Mouse (Mus musculus) Patski (cell line): ENCODE measurements around the gene Lig1. TPM values are rescaled to one million over a fixed set of nuclear protein-coding genes. Genes with fewer than 3 reads are reported as not detected.
"Not testable (repeated sequence)": the region's sequence is repeated elsewhere in the genome, so short reads cannot be mapped to it uniquely, and the experiment has no call there.

Experiments
- ATAC-seq: fragments of 100-300 bp; one replicate; pipeline ENCODE4 v1.8.0; 2021
- CTCF ChIA-PET: fragments of 350-600 bp; sonication (Branson Sonifier 250); formaldehyde crosslinking; loops from one replicate; lab custom pipeline; 2022; ENCODE audit warnings: inconsistent platforms; lab: Charles Lee
- POLR2A ChIA-PET: fragments of 350-600 bp; sonication (Branson Sonifier 250); formaldehyde crosslinking; loops from one replicate; lab custom pipeline; 2022; ENCODE audit warnings: antibody characterized with exemption, inconsistent platforms; lab: Charles Lee
- DNase-seq: peaks from one replicate; pipeline ENCODE4 v3.0.0-alpha.2; 2011; ENCODE audit warnings: low read depth, low spot score
- H3K27me3 ChIP-seq: fragments of 371-371 bp; one replicate; pipeline ENCODE4 v1.5.1; 2021
- CTCF ChIP-seq: fragments of 100-300 bp; IDR thresholded peaks from one replicate; pipeline ENCODE4 v1.5.1; 2021
- in situ Hi-C: fragments of 300-500 bp; cut with MboI; formaldehyde crosslinking; loops from 3 replicates; pipeline ENCODE4 v1.11.1; 2018; ENCODE audit warnings: low pct_unique_long_range_greater_than_20kb, mixed read lengths
- polyA plus RNA-seq: library from polyadenylated mRNA; unstranded; gene quantifications from one replicate; pipeline ENCODE4 v1.2.3, GENCODE M21; 2021

The Lig1 gene
- 33.2 TPM for polyA plus RNA-seq

DNA sequence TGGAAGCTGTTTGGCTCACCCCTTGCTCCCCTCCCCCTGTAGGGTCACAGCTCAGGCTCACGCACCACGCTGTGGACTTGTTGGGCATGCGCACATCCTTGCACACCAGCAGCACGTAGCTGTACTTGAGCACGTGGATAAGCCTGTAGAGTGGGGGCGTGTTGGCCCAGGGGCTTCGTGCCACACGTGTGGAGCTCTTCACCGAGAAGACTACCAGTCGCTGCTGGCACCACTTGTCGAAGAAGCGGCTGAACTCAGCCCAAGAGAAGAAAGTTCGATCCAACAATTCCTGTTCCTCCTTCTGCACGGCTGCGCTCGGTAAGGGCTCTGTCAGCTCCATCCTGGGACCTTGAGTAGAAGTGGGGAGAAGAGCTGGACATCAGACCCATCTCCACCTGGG lies at the start of gene Lig1:
Lig1 (plus strand) TSS at position 203 of the 400 bp plus-strand sequence.
- ATAC-seq (no peak), DNase-seq (no peak)
- no peaks in the 10 kb centered on the region for H3K27me3 ChIP-seq
- ChIA-PET CTCF (interaction anchor here (3.1 kb wide), 1 partner anchor 11 kb away, joined by 12 read pairs; no protein-coding TSS in a partner anchor), POLR2A (interaction anchor here (1.6 kb wide), 1 partner anchor 10 kb away, joined by 6 read pairs; no protein-coding TSS in a partner anchor)
- in situ Hi-C loops: loop anchor here (10.0 kb wide), 1 partner anchor 222 kb away; the partner anchor contains the start of gene Mzf1
- TF ChIP-seq CTCF: no peak

DNA sequence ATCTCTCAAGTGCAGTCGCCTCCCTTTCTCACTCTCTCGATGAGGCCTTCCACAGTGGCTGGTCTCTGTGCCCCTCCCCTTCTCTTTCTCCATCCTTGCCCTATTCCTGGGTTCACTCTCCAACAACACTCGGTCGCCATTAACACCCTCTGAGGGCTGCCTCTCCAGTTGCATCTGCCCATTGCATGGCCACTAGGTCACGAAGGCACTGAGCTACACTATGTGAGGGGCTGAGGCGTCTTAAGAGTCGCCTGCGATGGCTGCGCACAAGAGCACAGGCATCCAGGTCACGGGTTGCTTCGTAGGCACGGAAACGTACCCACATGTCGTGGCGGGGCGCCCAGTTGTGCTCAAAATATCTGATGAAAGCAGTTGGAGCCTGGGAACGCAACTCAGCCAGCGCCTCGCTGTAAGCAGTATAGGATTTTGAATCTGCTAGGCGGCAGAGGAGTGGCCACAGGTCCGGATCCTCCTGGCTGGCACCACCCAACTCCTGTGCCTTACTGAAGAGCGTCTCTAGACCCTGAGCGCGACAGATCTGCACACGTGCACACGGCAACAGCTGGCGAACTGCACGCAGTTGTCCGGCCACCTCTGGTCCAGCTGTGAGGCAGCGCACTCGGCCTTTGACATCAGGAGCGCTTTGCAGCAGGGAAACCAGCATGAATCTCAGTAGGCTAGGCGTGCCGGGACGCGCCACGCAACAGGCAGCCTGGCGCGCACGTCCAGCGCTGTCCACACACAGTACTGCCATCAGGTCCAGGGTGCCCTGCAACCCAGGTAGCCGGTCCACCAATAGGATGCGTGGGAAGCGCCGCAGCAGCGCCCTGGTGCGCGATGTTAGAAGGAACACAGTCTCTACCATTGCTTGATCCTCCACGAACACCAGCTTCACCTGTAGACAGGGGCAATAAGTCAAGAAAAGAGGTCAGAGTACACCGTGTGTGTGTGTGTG lies 16.1 kb upstream of the Lig1 start:
- ChIA-PET CTCF (no interaction called here), POLR2A (no interaction called here)
- in situ Hi-C loops: no loop called here
- DNase-seq (no peak), ATAC-seq (no peak)
- TF ChIP-seq CTCF: no peak
- no peaks in the 10 kb centered on the region for H3K27me3 ChIP-seq

DNA sequence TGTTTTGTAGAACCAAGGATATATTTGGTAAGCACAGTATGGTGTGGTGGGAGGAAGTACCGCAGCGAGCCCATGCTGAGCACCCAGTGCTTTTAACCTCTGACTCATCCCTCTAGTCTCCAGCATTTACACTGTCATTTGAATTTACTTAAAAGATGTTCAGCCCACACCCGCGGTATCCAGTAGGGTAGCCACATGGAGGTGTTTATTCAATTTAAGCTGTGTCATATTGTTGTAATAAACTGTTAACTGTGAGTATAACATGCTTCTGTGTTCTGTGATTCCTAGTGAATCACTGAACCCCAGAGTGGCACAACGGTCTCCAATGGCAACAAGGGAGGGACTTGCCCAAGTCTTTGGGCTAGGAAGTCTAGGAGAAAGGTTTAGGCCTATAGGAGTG lies 13.2 kb upstream of the Lig1 start:
- no peaks in the 10 kb centered on the region for H3K27me3 ChIP-seq
- ChIA-PET CTCF (no interaction called here), POLR2A (no interaction called here)
- peak; percentile 46 for ATAC-seq
- no peak for TF ChIP-seq CTCF
- DNase-seq: no peak
- in situ Hi-C loops: no loop called here

DNA sequence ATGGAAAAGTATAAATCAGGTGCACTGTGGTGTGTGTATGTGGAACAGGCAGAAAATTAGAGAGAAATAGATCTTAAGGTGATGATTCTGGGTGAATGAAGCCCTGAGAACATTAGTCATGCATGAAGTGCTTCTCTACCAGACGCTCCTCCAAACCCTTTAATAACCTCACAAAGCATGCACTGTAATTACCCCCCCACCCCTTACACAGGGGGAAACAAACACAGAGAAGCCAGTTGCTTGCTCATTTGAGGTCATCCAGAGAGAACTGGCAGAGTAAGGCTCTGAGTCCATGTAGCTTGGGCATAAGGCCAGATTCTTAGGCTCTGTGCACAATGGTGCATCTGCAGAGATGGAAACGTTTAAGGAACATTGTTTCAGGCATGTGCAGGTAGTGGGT lies 12.7 kb upstream of the Lig1 start:
- no peaks in the 10 kb centered on the region for H3K27me3 ChIP-seq
- no peak for TF ChIP-seq CTCF
- in situ Hi-C loops: no loop called here
- ATAC-seq (peak; percentile 52), DNase-seq (peak; percentile 4)
- POLR2A ChIA-PET: no interaction called here
- CTCF ChIA-PET: no interaction called here

DNA sequence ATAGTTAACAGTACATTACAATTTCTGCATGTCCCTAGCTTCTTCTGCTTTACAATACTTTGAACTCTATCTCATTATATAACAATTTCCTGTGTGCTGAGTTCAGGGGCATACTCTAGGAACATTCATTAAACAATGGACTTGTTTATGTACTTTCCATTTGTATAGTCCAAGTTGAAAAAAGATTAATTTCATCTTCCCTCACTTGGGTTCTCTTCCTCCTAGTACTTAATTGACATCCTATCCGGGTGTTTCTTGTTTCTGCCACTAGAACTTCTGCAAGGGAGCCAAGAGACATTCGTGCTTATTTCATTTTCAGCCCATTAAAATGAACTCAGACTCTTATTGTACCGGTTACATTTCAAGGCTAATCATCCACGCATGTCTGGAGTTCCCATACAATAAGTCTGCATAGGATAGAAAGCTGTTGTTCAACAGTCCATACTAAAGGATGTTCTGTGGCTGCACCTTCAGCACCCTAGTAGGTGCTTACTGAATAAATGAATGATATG lies 8.3 kb upstream of the Lig1 start:
- in situ Hi-C loops: no loop called here
- ATAC-seq: no peak

DNA sequence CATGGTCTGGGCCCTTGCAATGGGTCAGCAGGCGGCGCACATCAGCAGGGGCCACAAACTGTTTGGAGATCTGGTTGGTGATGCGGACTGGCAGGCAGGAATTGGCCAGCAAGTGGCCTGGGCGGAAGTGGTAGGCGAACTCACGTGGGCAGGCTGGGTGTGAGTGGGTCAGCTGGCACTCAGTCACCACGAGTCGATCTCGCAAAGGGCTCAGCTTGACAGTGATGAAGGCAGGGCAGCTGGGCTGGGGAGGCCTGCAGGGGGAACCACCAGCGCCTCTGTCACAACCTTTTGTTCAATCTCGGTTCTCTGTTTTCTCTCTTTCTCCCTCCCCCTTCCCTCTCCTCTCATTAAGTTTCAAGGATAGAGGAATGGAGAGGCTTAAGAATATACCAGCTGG lies 7.7 kb upstream of the Lig1 start:
- CTCF ChIA-PET: no interaction called here
- no peak for TF ChIP-seq CTCF
- no peak for DNase-seq
- POLR2A ChIA-PET: no interaction called here
- no peaks in the 10 kb centered on the region for H3K27me3 ChIP-seq
- in situ Hi-C loops: no loop called here
- no peak for ATAC-seq

More for the DNA sequence above, 8.3 kb upstream of the Lig1 start:
- TF ChIP-seq CTCF: no peak
- ChIA-PET POLR2A (no interaction called here), CTCF (no interaction called here)
- H3K27me3 ChIP-seq: no peaks in the 10 kb centered on the region
- no peak for DNase-seq

DNA sequence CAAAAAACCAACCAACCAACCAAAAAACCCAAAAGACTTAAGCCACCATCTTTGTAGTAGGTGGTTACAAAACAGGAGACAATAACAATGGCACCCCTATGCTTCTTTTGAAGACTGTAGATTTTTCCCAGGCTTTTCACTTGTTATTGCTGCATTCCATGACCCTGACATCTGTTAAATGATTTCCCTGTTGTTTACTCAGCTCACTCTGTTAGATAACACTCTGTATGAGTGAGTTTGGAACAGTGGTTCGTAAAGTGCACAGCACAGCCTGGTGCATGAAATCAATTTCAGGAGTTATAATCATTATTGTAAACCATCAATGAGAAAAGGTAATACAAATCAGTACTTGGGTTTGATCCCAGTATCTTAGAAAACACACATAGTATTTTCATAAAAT lies 5.4 kb upstream of the Lig1 start:
- ChIA-PET POLR2A (no interaction called here), CTCF (no interaction called here)
- no peak for ATAC-seq

DNA sequence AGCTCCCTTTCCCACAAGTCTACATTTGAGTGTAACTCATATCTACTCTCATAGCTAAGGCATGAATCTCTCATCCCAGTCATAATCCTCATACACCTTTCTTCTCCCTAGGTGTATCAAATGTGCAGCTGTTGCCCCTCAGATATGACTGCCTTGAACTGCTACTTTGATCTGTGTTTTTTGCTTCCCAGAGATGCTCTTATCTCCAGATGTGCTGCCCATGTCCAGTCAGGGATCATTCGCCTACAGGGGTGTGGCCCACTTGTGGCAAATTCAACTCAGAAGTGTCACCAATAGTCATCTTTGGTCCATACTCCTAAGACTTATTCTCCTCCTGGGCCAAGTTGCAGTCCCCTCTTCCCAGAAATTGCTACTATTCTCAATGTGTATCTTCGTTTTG lies 750 bp downstream of the Lig1 start:
- H3K27me3 ChIP-seq: no peaks in the 10 kb centered on the region
- ChIA-PET CTCF (interaction anchor here (3.1 kb wide), 1 partner anchor 11 kb away, joined by 12 read pairs; no protein-coding TSS in a partner anchor), POLR2A (interaction anchor here (1.6 kb wide), 1 partner anchor 11 kb away, joined by 6 read pairs; no protein-coding TSS in a partner anchor)
- DNase-seq (no peak), ATAC-seq (peak; percentile 0)
- in situ Hi-C loops: loop anchor here (10.0 kb wide), 1 partner anchor 223 kb away; the partner anchor contains the start of gene Mzf1
- no peak for TF ChIP-seq CTCF

More for the DNA sequence above, 5.4 kb upstream of the Lig1 start:
- DNase-seq: no peak
- in situ Hi-C loops: loop anchor here (10.0 kb wide), 1 partner anchor 217 kb away; the partner anchor contains the start of gene Mzf1
- H3K27me3 ChIP-seq: no peaks in the 10 kb centered on the region
- no peak for TF ChIP-seq CTCF

DNA sequence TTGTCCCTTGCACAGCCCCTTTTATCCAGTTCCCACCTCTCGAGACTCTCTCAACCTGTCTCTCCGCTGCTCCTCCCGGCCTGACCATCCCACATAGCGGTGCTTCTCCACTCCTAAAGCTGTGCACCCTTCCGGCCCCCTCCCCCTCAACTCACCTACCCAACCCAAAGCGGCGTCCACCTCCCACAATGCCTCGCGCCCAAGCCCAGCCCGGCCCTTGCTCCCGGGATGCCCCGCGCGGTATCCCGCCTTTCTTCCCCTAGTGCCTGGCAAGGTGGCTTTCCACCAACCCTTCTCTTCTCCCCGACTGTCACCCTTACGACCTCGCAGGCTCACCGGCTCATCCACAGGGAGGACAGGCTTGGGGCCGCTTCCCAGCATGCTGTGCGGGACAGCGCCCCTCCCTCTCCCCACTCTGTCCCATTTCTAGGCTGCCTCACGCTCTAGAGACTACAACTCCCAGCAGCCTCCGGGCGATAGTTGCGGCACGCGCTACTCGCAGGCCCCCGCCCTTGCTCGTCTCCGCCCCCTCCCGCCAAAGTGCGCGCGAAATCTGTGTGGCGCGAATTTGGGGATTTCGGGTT lies 1.3 kb downstream of the Lig1 start, which contains the start of gene Zswim9:
Zswim9 (minus strand) TSS at position 414 of the 584 bp plus-strand sequence.
- DNase-seq (peak; percentile 49), ATAC-seq (peak; percentile 97)
- CTCF ChIA-PET: interaction anchor here (3.1 kb wide), 1 partner anchor 10 kb away, joined by 12 read pairs; no protein-coding TSS in a partner anchor
- TF ChIP-seq CTCF: no peak
- in situ Hi-C loops: loop anchor here (10.0 kb wide), 1 partner anchor 224 kb away; the partner anchor contains the start of gene Mzf1
- POLR2A ChIA-PET: interaction anchor here (1.6 kb wide), 1 partner anchor 12 kb away, joined by 6 read pairs; no protein-coding TSS in a partner anchor
- no peaks in the 10 kb centered on the region for H3K27me3 ChIP-seq

DNA sequence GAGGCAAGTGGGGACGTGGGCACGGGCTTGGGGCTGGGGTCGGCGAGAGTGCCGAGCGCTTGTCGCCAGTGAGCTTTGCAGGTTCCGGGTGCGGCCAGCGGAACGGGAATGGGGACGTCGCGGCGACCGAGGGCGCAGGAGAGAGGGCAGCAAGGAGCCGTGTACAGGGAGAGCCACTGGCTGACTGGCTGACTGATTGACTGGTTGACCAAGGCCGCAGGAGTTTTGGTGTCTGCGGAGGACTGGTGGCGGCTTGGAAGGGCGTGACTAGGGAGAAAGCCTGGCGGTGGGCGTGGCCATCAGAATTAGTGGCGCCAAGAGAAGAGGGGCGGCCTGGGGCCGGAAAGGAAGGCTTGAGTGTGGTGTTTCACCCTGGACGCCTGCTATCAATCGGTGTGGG lies 1.9 kb downstream of the Lig1 start:
- DNase-seq, CTCF ChIA-PET, POLR2A ChIA-PET, H3K27me3 ChIP-seq: not testable (repeated sequence)
- in situ Hi-C loops: loop anchor here (10.0 kb wide), 1 partner anchor 224 kb away; the partner anchor contains the start of gene Mzf1
- peak; percentile 58 for ATAC-seq
